Mouse (Mus musculus) bone marrow macrophage, adult 2 months (primary cell): ENCODE measurements around the gene Pin1.

Experiments used
- CTCF ChIP-seq: IDR thresholded peaks from 2 replicates; pipeline ENCODE4 v1.5.1; 2012; ENCODE audit warnings: low read depth, mild to moderate bottlenecking, low read length, moderate library complexity
- POLR2A ChIP-seq: IDR thresholded peaks from 2 replicates; pipeline ENCODE4 v1.6.1; 2012; ENCODE audit warnings: mild to moderate bottlenecking, low read depth, low read length, borderline replicate concordance

- TF ChIP-seq POLR2A (no peak), CTCF (no peak)
These were observed 41.0 kb downstream of the Pin1 start for GRCm38 (mm10) chr9:20692863-20693262.
